Mouse (Mus musculus): ENCODE data around the gene 1700061G19Rik. TPM values are rescaled to one million over a fixed set of nuclear protein-coding genes. Genes with fewer than 3 reads are reported as not detected.

Gene 1700061G19Rik
- total and polyA plus RNA-seq, 2 experiments from 2014 or later, result 0.35 TPM; not detected in 1

DNA sequence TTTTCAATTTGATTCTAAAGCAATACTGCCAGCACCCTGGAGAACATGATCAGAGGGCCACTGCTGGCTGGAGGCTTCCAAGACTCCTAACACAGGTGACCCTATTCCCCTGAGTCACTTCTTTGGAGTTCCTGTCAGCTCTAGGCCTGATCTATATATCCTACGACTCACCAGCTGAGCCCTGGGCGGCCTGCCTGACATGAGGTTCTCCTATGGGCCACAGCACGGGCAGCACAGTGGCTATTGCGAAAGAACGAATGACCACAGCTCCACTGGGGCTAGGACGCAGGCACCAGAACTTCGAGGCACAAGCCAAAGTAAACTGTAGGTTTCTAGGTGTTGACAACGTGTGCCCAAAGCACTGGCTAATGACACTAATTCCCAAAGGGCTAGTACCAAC lies 54.7 kb downstream of the 1700061G19Rik start:
- H3K4me1 ChIP-seq (ENCODE audit: insufficient read depth, low read length), result peaks cover 16% of the 10 kb centered on the region
- H3K4me2 ChIP-seq (ENCODE audit: low read depth, low read length), result no peak overlapping the region
- H3K27ac ChIP-seq, result no peak overlapping the region

GRCm38 (mm10) chr17:56933395-56933794 lies 58.1 kb downstream of the 1700061G19Rik start:
- 0 out of 2 replicates have a peak overlapping the region, but pooled peaks have one; percentile 17 for H3K9ac ChIP-seq (replicated peaks; ENCODE audit: low read length)
- H3K9me3 ChIP-seq (ENCODE audit: low read length), result no peaks in the 10 kb centered on the region
- no peak overlapping the region for H3K4me3 ChIP-seq (ENCODE audit: low read length)
- ATAC-seq, result no peak
- peaks cover 16% of the 10 kb centered on the region for H3K4me1 ChIP-seq (ENCODE audit: insufficient read depth, low read length)
- H3K27me3 ChIP-seq (ENCODE audit: insufficient read depth, low read length), result no peaks in the 10 kb centered on the region
- no peaks in the 10 kb centered on the region for H3K36me3 ChIP-seq (ENCODE audit: insufficient read depth, low read length)
- no peak for TF ChIP-seq CTCF (IDR thresholded peaks at IDR 0.05; ENCODE audit: low read depth)
- no peak for DNase-seq (ENCODE audit: low spot score)
- H3K27ac ChIP-seq, result no peak overlapping the region
- WGBS, result 90% methylated on average over 2 of the region's 2 CpGs
- H3K4me2 ChIP-seq (ENCODE audit: low read depth, low read length), result peak overlapping the region; percentile 90; the same call in 1 of the 2 replicates

More for the DNA sequence above, 54.7 kb downstream of the 1700061G19Rik start:
- Histone ChIP-seq H3K36me3 (ENCODE audit: insufficient read depth, low read length) (peaks cover 5% of the 10 kb centered on the region; the same call in 1 of the 2 replicates), H3K9ac (replicated peaks; ENCODE audit: low read length) (no peak overlapping the region), H3K4me3 (ENCODE audit: low read length) (no peak overlapping the region), H3K9me3 (ENCODE audit: low read length) (no peaks in the 10 kb centered on the region), H3K27me3 (ENCODE audit: insufficient read depth, low read length) (no peaks in the 10 kb centered on the region)
- no peak for DNase-seq (ENCODE audit: low spot score)
- no peak for TF ChIP-seq CTCF (IDR thresholded peaks at IDR 0.05; ENCODE audit: low read depth)
- WGBS, result 80% methylated on average over 8 of the region's 8 CpGs
- no peak for ATAC-seq

- Histone ChIP-seq H3K4me1 (ENCODE audit: insufficient read depth, low read length) (peaks cover 16% of the 10 kb centered on the region), H3K27ac (peak overlapping the region; percentile 86), H3K9ac (replicated peaks; ENCODE audit: low read length) (peak overlapping the region; percentile 93), H3K36me3 (ENCODE audit: insufficient read depth, low read length) (no peaks in the 10 kb centered on the region), H3K4me3 (ENCODE audit: low read length) (peak overlapping the region; percentile 91), H3K4me2 (ENCODE audit: low read depth, low read length) (peak overlapping the region; percentile 90), H3K27me3 (ENCODE audit: insufficient read depth, low read length) (no peaks in the 10 kb centered on the region), H3K9me3 (ENCODE audit: low read length) (no peaks in the 10 kb centered on the region)
- TF ChIP-seq CTCF (IDR thresholded peaks at IDR 0.05; ENCODE audit: low read depth), result no peak
- peak; percentile 56; the same call in 1 of the 2 replicates for ATAC-seq
- peak; percentile 45 for DNase-seq (ENCODE audit: low spot score)
- 2% methylated on average over 32 of the region's 45 CpGs for WGBS
Measured at GRCm38 (mm10) chr17:56934545-56935330, 59.5 kb downstream of the 1700061G19Rik start.

GRCm38 (mm10) chr17:56935363-56936131 lies 60.3 kb downstream of the 1700061G19Rik start, which contains the start of gene Mllt1:
TSS of gene Mllt1 (minus strand) at chr17:56935415.
- WGBS, result 5% methylated on average over 55 of the region's 76 CpGs
- TF ChIP-seq CTCF (IDR thresholded peaks at IDR 0.05; ENCODE audit: low read depth), result peak; percentile 77
- H3K36me3 ChIP-seq (ENCODE audit: insufficient read depth, low read length), result no peaks in the 10 kb centered on the region
- H3K27ac ChIP-seq, result peak within 1 kb of the TSS; percentile 86
- H3K4me1 ChIP-seq (ENCODE audit: insufficient read depth, low read length), result peaks cover 16% of the 10 kb centered on the region
- DNase-seq (ENCODE audit: low spot score) (peak; percentile 100), ATAC-seq (peak; percentile 97)
- no peaks in the 10 kb centered on the region for H3K27me3 ChIP-seq (ENCODE audit: insufficient read depth, low read length)
- H3K9me3 ChIP-seq (ENCODE audit: low read length), result no peaks in the 10 kb centered on the region
- peak within 1 kb of the TSS; percentile 91 for H3K4me3 ChIP-seq (ENCODE audit: low read length)
- H3K4me2 ChIP-seq (ENCODE audit: low read depth, low read length), result peak within 1 kb of the TSS; percentile 90
- peak within 1 kb of the TSS; percentile 93 for H3K9ac ChIP-seq (replicated peaks; ENCODE audit: low read length)

GRCm38 (mm10) chr17:56936731-56937130 lies 61.5 kb downstream of the 1700061G19Rik start:
- Histone ChIP-seq H3K4me1 (ENCODE audit: insufficient read depth, low read length) (peaks cover 16% of the 10 kb centered on the region), H3K4me2 (ENCODE audit: low read depth, low read length) (no peak overlapping the region), H3K9me3 (ENCODE audit: low read length) (no peaks in the 10 kb centered on the region; the same call in 1 of the 2 replicates), H3K27ac (no peak overlapping the region), H3K36me3 (ENCODE audit: insufficient read depth, low read length) (no peaks in the 10 kb centered on the region), H3K4me3 (ENCODE audit: low read length) (no peak overlapping the region), H3K27me3 (ENCODE audit: insufficient read depth, low read length) (no peaks in the 10 kb centered on the region), H3K9ac (replicated peaks; ENCODE audit: low read length) (no peak overlapping the region)
- 94% methylated on average over 7 of the region's 7 CpGs for WGBS
- no peak for ATAC-seq
- no peak for DNase-seq (ENCODE audit: low spot score)
- TF ChIP-seq CTCF (IDR thresholded peaks at IDR 0.05; ENCODE audit: low read depth), result no peak

Other genes starting within 250 kb of the 1700061G19Rik start
- 67.0 and 72.5 TPM in 2 replicates for gene Lonp1, start 248.6 kb upstream of the 1700061G19Rik start, total RNA-seq (2014; rRNA removed)
- 38.6 and 39.7 TPM in 2 replicates for gene Lonp1, start 248.6 kb upstream of the 1700061G19Rik start, polyA plus RNA-seq (2015; fragmentation: Nextera tagmentation; extraction: Ambion mirVana)
- 0.32 and 2.4 TPM in 2 replicates for gene Catsperd, start 247.3 kb upstream of the 1700061G19Rik start, total RNA-seq (2014; rRNA removed)
- gene Catsperd, start 247.3 kb upstream of the 1700061G19Rik start, polyA plus RNA-seq (2015; fragmentation: Nextera tagmentation; extraction: Ambion mirVana), result 1.2 and 1.3 TPM in 2 replicates
- gene Ranbp3, start 202.2 kb upstream of the 1700061G19Rik start, total RNA-seq (2014; rRNA removed), result 121 and 122 TPM in 2 replicates
- gene Ranbp3, start 202.2 kb upstream of the 1700061G19Rik start, polyA plus RNA-seq (2015; fragmentation: Nextera tagmentation; extraction: Ambion mirVana), result 87.2 and 88.7 TPM in 2 replicates
- 279 and 501 TPM in 2 replicates for gene Ndufa11, start 157.7 kb upstream of the 1700061G19Rik start, total RNA-seq (2014; rRNA removed)
- gene Ndufa11, start 157.7 kb upstream of the 1700061G19Rik start, polyA plus RNA-seq (2015; fragmentation: Nextera tagmentation; extraction: Ambion mirVana), result 691 and 728 TPM in 2 replicates
- gene Vmac, start 157.5 kb upstream of the 1700061G19Rik start, total RNA-seq (2014; rRNA removed), result 37.5 and 40.7 TPM in 2 replicates
- 17.4 and 19.1 TPM in 2 replicates for gene Vmac, start 157.5 kb upstream of the 1700061G19Rik start, polyA plus RNA-seq (2015; fragmentation: Nextera tagmentation; extraction: Ambion mirVana)
- 12.9 and 15.7 TPM in 2 replicates for gene Nrtn, start 117.9 kb upstream of the 1700061G19Rik start, total RNA-seq (2014; rRNA removed)
- 4.3 TPM in 2 replicates for gene Nrtn, start 117.9 kb upstream of the 1700061G19Rik start, polyA plus RNA-seq (2015; fragmentation: Nextera tagmentation; extraction: Ambion mirVana)
- 79.0 and 96.5 TPM in 2 replicates for gene Dus3l, start 110.7 kb upstream of the 1700061G19Rik start, total RNA-seq (2014; rRNA removed)
- gene Dus3l, start 110.7 kb upstream of the 1700061G19Rik start, polyA plus RNA-seq (2015; fragmentation: Nextera tagmentation; extraction: Ambion mirVana), result 85.9 and 90.0 TPM in 2 replicates
- gene Prr22, start 105.2 kb upstream of the 1700061G19Rik start, total RNA-seq (2014; rRNA removed), result 0.21 and 2.6 TPM in 2 replicates
- gene Prr22, start 105.2 kb upstream of the 1700061G19Rik start, polyA plus RNA-seq (2015; fragmentation: Nextera tagmentation; extraction: Ambion mirVana), result 0.46 and 0.87 TPM in 2 replicates
- gene Rfx2, start 44.5 kb upstream of the 1700061G19Rik start, total RNA-seq (2014; rRNA removed), result 4.9 and 9.8 TPM in 2 replicates
- gene Rfx2, start 44.5 kb upstream of the 1700061G19Rik start, polyA plus RNA-seq (2015; fragmentation: Nextera tagmentation; extraction: Ambion mirVana), result 3.7 and 4.4 TPM in 2 replicates
- gene Acsbg2, start 1.0 kb upstream of the 1700061G19Rik start, total RNA-seq (2014; rRNA removed), result not detected in 2 replicates
- not detected in 2 replicates for gene Acsbg2, start 1.0 kb upstream of the 1700061G19Rik start, polyA plus RNA-seq (2015; fragmentation: Nextera tagmentation; extraction: Ambion mirVana)
- 131 and 135 TPM in 2 replicates for gene Mllt1, start 59.9 kb downstream of the 1700061G19Rik start, total RNA-seq (2014; rRNA removed)
- gene Mllt1, start 59.9 kb downstream of the 1700061G19Rik start, polyA plus RNA-seq (2015; fragmentation: Nextera tagmentation; extraction: Ambion mirVana), result 46.7 and 52.0 TPM in 2 replicates
- not detected in 2 replicates for gene Acer1, start 106.6 kb downstream of the 1700061G19Rik start, total RNA-seq (2014; rRNA removed)
- gene Acer1, start 106.6 kb downstream of the 1700061G19Rik start, polyA plus RNA-seq (2015; fragmentation: Nextera tagmentation; extraction: Ambion mirVana), result not detected in 2 replicates
- 137 and 150 TPM in 2 replicates for gene Clpp, start 114.8 kb downstream of the 1700061G19Rik start, total RNA-seq (2014; rRNA removed)
- 163 TPM in 2 replicates for gene Clpp, start 114.8 kb downstream of the 1700061G19Rik start, polyA plus RNA-seq (2015; fragmentation: Nextera tagmentation; extraction: Ambion mirVana)
- gene Alkbh7, start 121.9 kb downstream of the 1700061G19Rik start, total RNA-seq (2014; rRNA removed), result 58.0 and 70.3 TPM in 2 replicates
- gene Alkbh7, start 121.9 kb downstream of the 1700061G19Rik start, polyA plus RNA-seq (2015; fragmentation: Nextera tagmentation; extraction: Ambion mirVana), result 66.0 and 70.2 TPM in 2 replicates
- gene Pspn, start 124.5 kb downstream of the 1700061G19Rik start, total RNA-seq (2014; rRNA removed), result not detected in 2 replicates
- gene Pspn, start 124.5 kb downstream of the 1700061G19Rik start, polyA plus RNA-seq (2015; fragmentation: Nextera tagmentation; extraction: Ambion mirVana), result not detected in 2 replicates
- 28.8 and 32.9 TPM in 2 replicates for gene Gtf2f1, start 135.8 kb downstream of the 1700061G19Rik start, total RNA-seq (2014; rRNA removed)
- gene Gtf2f1, start 135.8 kb downstream of the 1700061G19Rik start, polyA plus RNA-seq (2015; fragmentation: Nextera tagmentation; extraction: Ambion mirVana), result 63.5 and 67.8 TPM in 2 replicates
- gene Gm17949, start 136.0 kb downstream of the 1700061G19Rik start, total RNA-seq (2014; rRNA removed), result not detected in 2 replicates
- 0.28 and 0.40 TPM in 2 replicates for gene Gm17949, start 136.0 kb downstream of the 1700061G19Rik start, polyA plus RNA-seq (2015; fragmentation: Nextera tagmentation; extraction: Ambion mirVana)
- 61.7 and 71.3 TPM in 2 replicates for gene Khsrp, start 156.0 kb downstream of the 1700061G19Rik start, total RNA-seq (2014; rRNA removed)
- 26.4 and 27.0 TPM in 2 replicates for gene Khsrp, start 156.0 kb downstream of the 1700061G19Rik start, polyA plus RNA-seq (2015; fragmentation: Nextera tagmentation; extraction: Ambion mirVana)
- not detected in 2 replicates for gene Slc25a41, start 166.2 kb downstream of the 1700061G19Rik start, total RNA-seq (2014; rRNA removed)
- gene Slc25a41, start 166.2 kb downstream of the 1700061G19Rik start, polyA plus RNA-seq (2015; fragmentation: Nextera tagmentation; extraction: Ambion mirVana), result not detected in 2 replicates
- gene Crb3, start 183.6 kb downstream of the 1700061G19Rik start, total RNA-seq (2014; rRNA removed), result 7.1 and 8.2 TPM in 2 replicates
- 6.0 and 6.2 TPM in 2 replicates for gene Crb3, start 183.6 kb downstream of the 1700061G19Rik start, polyA plus RNA-seq (2015; fragmentation: Nextera tagmentation; extraction: Ambion mirVana)
- 122 and 150 TPM in 2 replicates for gene Slc25a23, start 184.4 kb downstream of the 1700061G19Rik start, total RNA-seq (2014; rRNA removed)
- gene Slc25a23, start 184.4 kb downstream of the 1700061G19Rik start, polyA plus RNA-seq (2015; fragmentation: Nextera tagmentation; extraction: Ambion mirVana), result 33.2 and 38.2 TPM in 2 replicates
- 1.5 and 3.8 TPM in 2 replicates for gene Dennd1c, start 203.0 kb downstream of the 1700061G19Rik start, total RNA-seq (2014; rRNA removed)
- gene Dennd1c, start 203.0 kb downstream of the 1700061G19Rik start, polyA plus RNA-seq (2015; fragmentation: Nextera tagmentation; extraction: Ambion mirVana), result 2.8 and 3.0 TPM in 2 replicates
- 201 and 209 TPM in 2 replicates for gene Tubb4a, start 212.3 kb downstream of the 1700061G19Rik start, total RNA-seq (2014; rRNA removed)
- gene Tubb4a, start 212.3 kb downstream of the 1700061G19Rik start, polyA plus RNA-seq (2015; fragmentation: Nextera tagmentation; extraction: Ambion mirVana), result 295 and 346 TPM in 2 replicates
- gene Tnfsf9, start 229.8 kb downstream of the 1700061G19Rik start, total RNA-seq (2014; rRNA removed), result 3.1 and 8.1 TPM in 2 replicates
- 4.3 and 4.7 TPM in 2 replicates for gene Tnfsf9, start 229.8 kb downstream of the 1700061G19Rik start, polyA plus RNA-seq (2015; fragmentation: Nextera tagmentation; extraction: Ambion mirVana)

All from hindbrain, postnatal 0 days (tissue).